Mouse (Mus musculus) heart, postnatal 0 days (tissue): ENCODE results near the gene Cltc. TPM values are rescaled to one million over a fixed set of nuclear protein-coding genes. Genes with fewer than 3 reads are reported as not detected.
"Not testable (repeated sequence)": the region's sequence is repeated elsewhere in the genome, so short reads cannot be mapped to it uniquely, and the experiment has no call there.

Experiments used
- ATAC-seq: fragments of 200-750 bp; cut with Nextera tagmentation; 2 replicates; pipeline ENCODE4 v1.8.0; 2017; ENCODE audit warnings: low read depth, moderate number of reproducible peaks, moderate library complexity; ENCODE audit not compliant: insufficient read depth
- DNase-seq: peaks from one replicate; pipeline ENCODE4 v3.0.0-alpha.2; 2016; ENCODE audit warnings: low spot score
- H3K27ac ChIP-seq: fragments of 300-500 bp; sonication (generic); 2 replicates; pipeline ENCODE4 v1.5.1; 2014; ENCODE audit warnings: low read depth, mild to moderate bottlenecking
- H3K27me3 ChIP-seq: fragments of 300-500 bp; sonication (generic); 2 replicates; pipeline ENCODE4 v1.6.1; 2014; ENCODE audit warnings: low read length, mixed read lengths; ENCODE audit not compliant: control insufficient read depth, insufficient read depth
- H3K36me3 ChIP-seq: fragments of 300-500 bp; sonication (generic); replicated peaks from 2 replicates; pipeline ENCODE4 v1.6.1; 2014; ENCODE audit warnings: low read length, mixed read lengths; ENCODE audit not compliant: control insufficient read depth, insufficient read depth
- H3K4me1 ChIP-seq: fragments of 300-500 bp; sonication (generic); 2 replicates; pipeline ENCODE4 v1.6.1; 2014; ENCODE audit warnings: antibody characterized with exemption; ENCODE audit not compliant: control insufficient read depth, insufficient read depth
- H3K4me2 ChIP-seq: fragments of 300-500 bp; sonication (generic); 2 replicates; pipeline ENCODE4 v1.6.1; 2014; ENCODE audit warnings: low read depth, mild to moderate bottlenecking, low read length, moderate library complexity
- H3K4me3 ChIP-seq: fragments of 300-500 bp; sonication (generic); 2 replicates; pipeline ENCODE4 v1.5.1; 2014; ENCODE audit warnings: low read depth, low read length
- H3K9ac ChIP-seq: fragments of 300-500 bp; sonication (generic); replicated peaks from 2 replicates; pipeline ENCODE4 v1.6.1; 2014; ENCODE audit warnings: low read depth, low read length, mixed read lengths
- H3K9me3 ChIP-seq: fragments of 300-500 bp; sonication (generic); replicated peaks from 2 replicates; pipeline ENCODE4 v1.6.1; 2016; ENCODE audit warnings: low read length; ENCODE audit not compliant: control insufficient read depth
- CTCF ChIP-seq: IDR thresholded peaks from 2 replicates; pipeline ENCODE4 v1.5.1; 2016; ENCODE audit warnings: antibody characterized with exemption, control low read depth, low read depth
- EP300 ChIP-seq: IDR thresholded peaks from 2 replicates; pipeline ENCODE4 v1.6.1; 2016; ENCODE audit warnings: antibody characterized with exemption, low read depth
- WGBS: fragments of 180-500 bp; shearing (Covaris S2); extraction: QIAGEN DNeasy Blood & Tissue Kit; methylation state at CpG from one replicate; pipeline ENCODE4 v1.1.7; 2014; 5-methylcytosine and 5-hydroxymethylcytosine counted together
- polyA plus RNA-seq: library from polyadenylated mRNA; unstranded; fragments of >200 nt; fragmentation: Nextera tagmentation; extraction: Ambion mirVana; gene quantifications from 2 replicates; pipeline ENCODE4 v1.2.1, GENCODE M21; 2015
- total RNA-seq: library from RNA; depleted of rRNA; stranded (reverse); fragments of >200 nt; gene quantifications from 2 replicates; pipeline ENCODE4 v1.2.3, GENCODE M21; 2014; ENCODE audit warnings: low replicate concordance

The Cltc gene
- total and polyA plus RNA-seq, 2 experiments from 2014 or later: 77.6 to 185 TPM

GRCm38 (mm10) chr11:86769884-86770283 lies 12.5 kb upstream of the Cltc start:
- no peak for DNase-seq
- H3K4me1 ChIP-seq: no peaks in the 10 kb centered on the region
- WGBS: 70% methylated on average over 4 of the region's 4 CpGs
- H3K27me3 ChIP-seq: no peaks in the 10 kb centered on the region
- no peaks in the 10 kb centered on the region for H3K9me3 ChIP-seq
- no peak overlapping the region for H3K9ac ChIP-seq
- ATAC-seq: no peak
- TF ChIP-seq CTCF (no peak), EP300 (no peak)
- no peak overlapping the region for H3K4me3 ChIP-seq
- H3K36me3 ChIP-seq: peaks cover 31% of the 10 kb centered on the region
- no peak overlapping the region for H3K4me2 ChIP-seq
- no peak overlapping the region for H3K27ac ChIP-seq

GRCm38 (mm10) chr11:86764501-86764900 lies 7.1 kb upstream of the Cltc start:
- Histone ChIP-seq H3K4me2 (no peak overlapping the region), H3K4me3 (no peak overlapping the region), H3K4me1 (no peaks in the 10 kb centered on the region), H3K9ac (no peak overlapping the region), H3K27me3 (no peaks in the 10 kb centered on the region), H3K27ac (no peak overlapping the region), H3K36me3 (peaks cover 4% of the 10 kb centered on the region), H3K9me3 (no peaks in the 10 kb centered on the region)
- ATAC-seq (no peak), DNase-seq (no peak)
- TF ChIP-seq CTCF: no peak
- TF ChIP-seq EP300: no peak
- 89% methylated on average over 2 of the region's 2 CpGs for WGBS

GRCm38 (mm10) chr11:86763127-86763526 lies 5.8 kb upstream of the Cltc start:
- not testable (repeated sequence) for ATAC-seq, H3K36me3 ChIP-seq, H3K27me3 ChIP-seq, H3K27ac ChIP-seq, DNase-seq, H3K9me3 ChIP-seq, H3K4me3 ChIP-seq, H3K4me2 ChIP-seq, H3K9ac ChIP-seq, H3K4me1 ChIP-seq
- 92% methylated on average over 11 of the region's 11 CpGs for WGBS

DNA sequence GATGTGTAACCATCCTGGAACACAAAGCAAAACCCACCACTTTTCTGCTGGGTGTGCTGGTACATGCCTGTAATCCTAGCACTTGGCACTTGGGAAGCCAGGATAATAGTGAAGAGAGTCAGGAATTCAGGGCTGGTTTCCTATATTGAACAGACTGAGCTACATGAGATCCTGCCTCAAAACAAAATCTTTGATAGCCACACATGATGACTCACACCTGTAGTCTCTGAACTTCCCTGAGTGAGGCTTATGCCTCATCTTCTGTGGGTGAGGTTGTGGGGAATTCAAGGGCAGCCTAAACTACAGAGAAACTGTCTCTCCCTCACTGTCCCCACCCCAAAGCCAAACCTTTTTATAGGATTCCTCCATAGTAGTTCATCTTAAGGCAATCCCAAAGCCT lies 3.0 kb upstream of the Cltc start:
- H3K9me3 ChIP-seq: no peaks in the 10 kb centered on the region
- no peaks in the 10 kb centered on the region for H3K27me3 ChIP-seq
- H3K27ac ChIP-seq: no peak overlapping the region
- H3K4me1 ChIP-seq: no peaks in the 10 kb centered on the region; the same call in 1 of the 2 replicates
- no peak for TF ChIP-seq EP300
- no peak for TF ChIP-seq CTCF
- DNase-seq (no peak), ATAC-seq (no peak)
- no peak overlapping the region for H3K4me3 ChIP-seq
- no peaks in the 10 kb centered on the region for H3K36me3 ChIP-seq
- no peak overlapping the region for H3K9ac ChIP-seq
- no peak overlapping the region for H3K4me2 ChIP-seq

DNA sequence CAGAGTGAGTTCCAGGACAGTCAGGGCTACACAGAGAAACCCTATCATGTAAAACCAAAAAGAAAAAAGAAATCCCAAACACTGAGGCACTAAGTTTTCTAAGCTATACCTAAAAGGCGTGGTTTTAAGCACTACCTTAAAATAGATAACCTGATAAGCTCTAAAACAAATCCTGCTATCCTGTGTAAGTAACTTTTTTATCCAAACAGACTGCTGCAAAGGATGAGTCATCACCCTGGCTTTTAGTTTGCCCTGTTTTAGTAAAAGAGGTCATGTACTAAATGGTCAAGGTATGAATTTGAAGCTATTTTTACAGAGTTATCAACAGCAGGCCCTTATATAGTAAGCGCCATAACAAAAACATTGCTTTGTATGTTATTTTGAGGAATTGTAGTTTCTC lies 2.5 kb upstream of the Cltc start:
- Histone ChIP-seq H3K9me3 (no peaks in the 10 kb centered on the region), H3K27ac (no peak overlapping the region), H3K4me2 (no peak overlapping the region), H3K4me3 (no peak overlapping the region), H3K9ac (no peak overlapping the region), H3K4me1 (peaks cover 1% of the 10 kb centered on the region; the same call in 1 of the 2 replicates), H3K27me3 (no peaks in the 10 kb centered on the region), H3K36me3 (no peaks in the 10 kb centered on the region)
- no peak for TF ChIP-seq EP300
- no peak for TF ChIP-seq CTCF
- DNase-seq (no peak), ATAC-seq (no peak)
- 82% methylated on average over 2 of the region's 2 CpGs for WGBS

DNA sequence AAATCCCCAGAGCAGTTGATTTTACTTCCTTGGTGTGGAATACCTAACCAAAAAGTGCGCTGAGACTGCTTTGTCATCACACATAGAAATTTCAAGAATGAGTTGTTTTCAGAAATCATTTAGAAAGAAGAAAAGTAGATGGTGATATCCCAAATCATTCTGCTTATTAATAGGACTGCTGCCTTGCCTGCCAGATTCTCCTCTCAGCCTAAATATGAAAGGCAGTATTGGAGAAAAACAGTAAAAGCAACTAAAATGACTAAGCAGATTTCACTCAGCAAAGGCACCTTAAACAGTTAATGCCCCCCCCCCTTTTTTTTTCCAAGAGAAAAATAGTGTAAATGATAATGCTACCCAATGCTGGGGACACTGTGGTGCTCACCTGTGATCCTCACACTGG lies 1.9 kb upstream of the Cltc start:
- H3K9ac ChIP-seq: no peak overlapping the region
- no peak overlapping the region for H3K4me2 ChIP-seq
- ATAC-seq: no peak
- H3K9me3 ChIP-seq: no peaks in the 10 kb centered on the region
- 93% methylated on average over 1 of the region's 1 CpGs for WGBS
- DNase-seq: no peak
- H3K27me3 ChIP-seq: no peaks in the 10 kb centered on the region
- H3K36me3 ChIP-seq: no peaks in the 10 kb centered on the region
- H3K27ac ChIP-seq: peak overlapping the region; percentile 98
- no peak overlapping the region for H3K4me3 ChIP-seq
- TF ChIP-seq CTCF (no peak), EP300 (no peak)
- peaks cover 5% of the 10 kb centered on the region for H3K4me1 ChIP-seq
